Mouse (Mus musculus) CD8-positive naive resting alpha-beta T cell, adult 2 months (primary cell): ENCODE results near the gene C1qtnf4.
A peak's percentile ranks its signal among the peaks of the same experiment; 100 is the strongest.
"Not testable (repeated sequence)": the region's sequence is repeated elsewhere in the genome, so short reads cannot be mapped to it uniquely, and the experiment has no call there.

Experiments
- DNase-seq, 2 experiments: peaks; one replicate each; pipeline ENCODE4 v3.0.0; 2022; ENCODE audit warnings: low read depth in 2 of 2, low spot score in 2 of 2

C1qtnf4 gene

GRCm38 (mm10) chr2:90881824-90882223, 3.8 kb upstream of the C1qtnf4 start:
- no peak for DNase-seq

GRCm38 (mm10) chr2:90886436-90886835, 776 bp downstream of the C1qtnf4 start:
- no peak for DNase-seq

- DNase-seq = no peak
Observed at GRCm38 (mm10) chr2:90887627-90888026, 2.0 kb downstream of the C1qtnf4 start.

GRCm38 (mm10) chr2:90889550-90890548, 4.2 kb downstream of the C1qtnf4 start:
- DNase-seq = peak; percentile 13 to 26

GRCm38 (mm10) chr2:90893673-90894298, 8.1 kb downstream of the C1qtnf4 start:
- DNase-seq = no peak

- DNase-seq = not testable (repeated sequence)
Observed at GRCm38 (mm10) chr2:90894299-90894677, 8.6 kb downstream of the C1qtnf4 start.

GRCm38 (mm10) chr2:90903398-90903797, 17.7 kb downstream of the C1qtnf4 start:
- DNase-seq = no peak

GRCm38 (mm10) chr2:90904076-90904855, 18.6 kb downstream of the C1qtnf4 start, which contains the start of the genes Kbtbd4 and Ndufs3:
Gene Kbtbd4 (plus strand): TSS chr2:90904740.
Gene Ndufs3 (minus strand): TSS chr2:90904827.
- DNase-seq = peak; percentile 86 to 91

GRCm38 (mm10) chr2:90904856-90905224, 19.2 kb downstream of the C1qtnf4 start:
- DNase-seq = no peak

- DNase-seq = no peak
Observed at GRCm38 (mm10) chr2:90906721-90907120, 21.1 kb downstream of the C1qtnf4 start.

- DNase-seq = no peak
Observed at GRCm38 (mm10) chr2:90910861-90911260, 25.2 kb downstream of the C1qtnf4 start.

- no peak for DNase-seq
Observed at GRCm38 (mm10) chr2:90911668-90912067, 26.0 kb downstream of the C1qtnf4 start.

- no peak for DNase-seq
Observed at GRCm38 (mm10) chr2:90913671-90914070, 28.0 kb downstream of the C1qtnf4 start.

GRCm38 (mm10) chr2:90915516-90915915, 29.9 kb downstream of the C1qtnf4 start:
- no peak for DNase-seq

GRCm38 (mm10) chr2:90916560-90917232, 31.0 kb downstream of the C1qtnf4 start:
- DNase-seq = peak in 1 of 2 experiments; percentile 7

GRCm38 (mm10) chr2:90917233-90917998, 31.8 kb downstream of the C1qtnf4 start:
- DNase-seq = peak; percentile 27 to 45

GRCm38 (mm10) chr2:90917999-90918698, 32.5 kb downstream of the C1qtnf4 start:
- peak in 1 of 2 experiments; percentile 34 for DNase-seq

- DNase-seq = no peak
Observed at GRCm38 (mm10) chr2:90921178-90921577, 35.5 kb downstream of the C1qtnf4 start.

- DNase-seq = no peak
Observed at GRCm38 (mm10) chr2:90922636-90923035, 37.0 kb downstream of the C1qtnf4 start.
